Mouse (Mus musculus) adrenal gland, adult 8-10 months (tissue): ENCODE measurements at regions not wholly inside any gene's neighbourhood (a gene's known extent, or its start where the extent isn't known, plus 50 kb on each side); places are given as distances from the start of the nearest gene placed in this dataset.
"Not testable (repeated sequence)": the region's sequence is repeated elsewhere in the genome, so short reads cannot be mapped to it uniquely, and the experiment has no call there.

Source experiments
- DNase-seq: peaks from one replicate; pipeline ENCODE4 v3.0.0; 2022

DNA sequence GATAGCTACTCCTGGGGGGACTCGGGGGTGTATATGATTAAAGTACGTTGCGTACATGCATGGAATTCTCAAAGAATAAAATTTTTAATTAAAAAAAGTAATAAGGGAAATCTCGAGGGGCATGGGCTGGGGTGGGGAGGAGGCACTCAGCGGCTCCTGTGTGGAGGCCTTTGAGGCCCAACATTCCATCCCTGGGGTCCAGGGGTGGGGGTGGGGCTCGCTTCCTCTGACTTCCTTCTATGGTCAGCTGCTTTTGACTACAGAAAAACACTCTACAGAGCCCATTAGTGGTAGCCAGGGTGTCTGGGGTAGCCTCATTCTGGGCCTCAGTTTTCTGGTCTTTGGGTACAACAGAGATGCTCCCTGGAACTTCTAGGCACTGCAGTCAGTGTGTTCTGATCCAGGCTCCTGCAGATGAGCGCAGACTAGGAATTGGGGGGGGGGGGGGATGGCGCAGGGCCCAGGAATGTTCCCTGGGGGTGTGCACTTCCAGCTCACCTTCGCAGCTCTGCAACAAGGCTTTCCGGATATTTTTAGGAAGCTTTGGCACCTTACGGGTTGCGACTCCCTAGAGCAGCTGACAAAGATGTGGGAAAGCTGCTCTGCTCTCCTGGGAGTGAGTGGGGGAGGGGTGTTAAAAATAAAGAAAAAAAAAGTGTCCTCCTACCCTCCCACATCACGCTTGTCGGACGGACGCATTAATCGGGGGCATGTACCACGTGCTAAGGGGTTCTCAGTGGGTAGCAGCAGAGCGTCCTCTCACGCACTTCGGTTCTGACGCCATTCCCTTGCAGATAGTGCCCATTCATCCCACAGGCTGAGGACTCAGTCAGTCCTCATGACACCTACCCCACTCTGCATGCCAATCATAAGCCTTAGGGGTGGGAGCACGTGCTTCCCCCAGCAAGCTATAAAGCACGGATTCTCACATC, 89.1 kb downstream of the Rhob start:
- no peak for DNase-seq

DNA sequence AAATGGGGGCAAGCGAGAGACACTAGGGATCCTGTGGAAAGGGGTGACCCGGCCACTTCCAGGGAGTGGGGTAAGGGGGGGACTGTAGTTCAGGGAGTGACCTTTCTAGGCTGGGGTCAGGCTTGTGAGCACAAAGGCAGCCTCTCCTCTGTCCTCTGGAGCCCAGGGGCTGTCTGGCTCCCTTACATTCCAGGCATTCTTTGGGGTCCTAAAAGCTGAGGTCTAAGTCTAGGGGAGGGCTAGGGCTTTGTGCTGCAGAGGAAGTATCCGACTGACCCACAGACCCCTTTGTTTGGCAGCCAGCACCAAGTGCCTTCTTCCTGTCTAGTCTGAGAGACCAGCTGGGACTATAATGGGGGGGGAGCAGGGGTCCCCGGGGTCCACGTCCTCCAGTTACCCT, 88.9 kb downstream of the Hs1bp3 start:
- DNase-seq = no peak

DNA sequence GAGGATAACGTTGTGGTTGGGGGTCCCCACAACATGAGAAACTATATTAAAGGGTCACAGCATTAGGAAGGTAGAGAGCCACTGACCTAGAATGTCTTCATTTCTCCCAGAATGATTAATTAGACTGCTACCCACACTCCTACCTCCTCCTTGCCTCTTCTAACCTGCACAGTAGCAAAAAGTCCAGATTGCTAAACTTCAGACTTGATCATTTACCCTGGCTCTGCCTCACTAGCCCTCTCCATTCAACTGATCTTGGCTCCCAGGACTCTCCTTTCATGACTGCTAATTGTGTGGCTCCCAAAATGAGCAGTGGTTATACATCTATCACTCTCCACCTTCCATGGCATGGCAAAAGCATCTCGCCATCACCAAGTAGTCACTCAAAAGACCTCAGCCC, 88.1 kb downstream of the Hs1bp3 start:
- DNase-seq = no peak

DNA sequence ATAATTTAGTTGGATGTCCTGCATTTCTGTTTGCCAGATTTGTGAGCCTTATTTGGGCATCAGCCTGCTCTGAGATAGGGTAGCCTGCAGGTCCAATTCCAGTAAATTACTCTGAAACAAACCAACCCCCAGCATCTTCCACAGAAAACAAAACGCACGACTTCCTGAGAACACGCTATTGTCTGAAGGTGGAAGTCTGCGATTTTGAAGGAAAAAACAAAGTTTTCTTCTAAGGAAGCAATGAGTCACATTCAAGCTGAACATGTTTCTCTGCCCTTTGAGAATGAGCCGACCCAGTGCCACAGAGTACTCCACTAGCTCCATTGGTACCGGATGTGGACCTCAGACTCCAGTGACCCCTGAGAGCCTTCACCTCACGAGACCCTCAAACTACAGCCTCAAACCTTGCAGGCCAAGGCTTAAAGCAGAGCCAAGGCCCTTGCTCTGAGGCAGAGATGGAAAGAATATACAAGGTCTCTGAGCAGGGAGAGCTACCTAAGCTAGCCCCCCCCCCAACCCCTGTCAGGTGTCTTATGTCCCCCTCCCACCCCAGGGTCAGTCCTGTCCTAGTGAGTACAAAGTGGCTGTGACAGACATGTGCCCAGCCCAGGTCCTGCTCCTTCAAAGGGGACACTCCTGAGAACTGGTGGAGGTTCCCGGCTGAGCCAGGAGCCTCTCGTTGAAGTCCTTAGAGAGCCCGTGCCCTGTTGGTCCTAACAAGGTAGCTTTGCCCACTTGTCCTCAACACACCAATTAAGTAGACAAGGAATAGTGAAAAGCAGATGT, 87.3 kb downstream of the Hs1bp3 start:
- no peak for DNase-seq

DNA sequence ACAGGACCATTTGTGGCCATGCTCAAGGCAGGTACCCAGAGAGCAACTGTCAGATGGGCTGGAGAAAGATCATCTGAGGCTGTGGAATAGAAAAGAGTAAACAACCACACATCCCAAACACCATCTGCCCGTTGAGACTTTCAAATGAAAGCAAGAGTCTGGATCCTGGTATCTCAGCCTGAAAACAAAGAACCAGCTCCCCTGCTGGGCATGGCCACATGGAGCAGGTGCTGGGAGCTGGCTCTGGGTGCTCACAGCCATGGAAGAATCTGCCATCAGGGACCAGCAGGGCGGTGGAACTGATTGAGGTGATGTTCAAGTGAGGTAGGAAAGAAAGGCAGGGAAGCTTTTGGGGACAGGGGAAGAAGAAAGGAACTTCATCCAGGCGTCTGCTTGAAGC, 85.6 kb downstream of the Hs1bp3 start:
- DNase-seq = no peak

DNA sequence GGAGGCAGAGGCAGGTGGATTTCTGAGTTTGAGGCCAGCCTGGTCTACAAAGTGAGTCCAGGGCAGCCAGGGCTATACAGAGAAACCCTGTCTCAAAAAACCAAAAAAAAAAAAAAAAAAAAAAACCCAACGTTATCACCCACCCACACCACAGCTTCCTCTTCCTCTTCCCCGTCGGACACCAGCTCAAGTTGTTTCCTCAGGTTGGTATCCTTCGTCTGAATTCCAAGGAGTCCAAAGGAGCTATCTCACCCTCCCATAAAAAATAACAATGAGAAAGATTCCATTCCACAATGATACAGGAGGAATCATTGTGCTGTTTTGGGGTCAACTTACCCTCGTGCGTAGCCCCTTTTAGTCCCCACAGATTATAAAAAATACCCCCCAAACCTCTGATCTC, 83.2 kb downstream of the Hs1bp3 start:
- not testable (repeated sequence) for DNase-seq

DNA sequence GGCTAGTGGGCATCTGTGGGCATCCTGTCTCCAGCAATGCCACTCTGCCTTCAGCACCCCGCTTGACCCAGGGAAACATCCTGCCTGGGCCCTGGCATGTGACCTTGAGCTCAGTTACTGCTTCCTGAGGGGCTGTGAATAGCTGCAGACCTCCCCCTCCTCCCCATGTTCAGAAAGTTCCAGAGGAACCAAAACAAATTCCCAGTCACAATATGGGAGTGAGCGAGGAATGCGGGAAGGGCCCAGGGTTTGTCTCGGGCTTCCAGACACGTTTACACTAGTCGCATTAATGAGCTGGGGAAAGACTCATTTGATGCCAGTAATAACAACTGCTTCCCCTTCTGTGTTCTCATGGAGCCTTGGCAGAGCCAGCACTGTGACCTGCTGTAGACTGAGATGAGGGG, 81.7 kb downstream of the Hs1bp3 start:
- DNase-seq = no peak

DNA sequence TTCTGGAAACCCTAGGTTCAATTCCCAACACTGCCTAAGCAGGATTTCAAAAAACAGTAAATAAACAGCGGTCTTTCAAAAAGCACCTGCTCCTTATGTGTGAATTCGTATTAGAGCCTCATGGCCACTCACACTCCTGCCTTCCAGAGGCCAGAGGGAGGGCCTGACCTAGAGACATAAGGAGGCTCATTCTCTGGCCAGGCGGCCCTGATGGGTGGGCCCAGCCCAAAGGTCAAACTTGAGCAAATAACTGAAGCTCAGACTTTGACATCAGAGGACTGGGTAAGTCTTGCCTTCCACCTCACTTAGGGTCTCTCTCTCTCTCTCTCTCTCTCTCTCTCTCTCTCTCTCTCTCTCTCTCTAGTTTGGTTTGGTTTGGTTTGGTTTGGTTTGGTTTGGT, 80.7 kb downstream of the Hs1bp3 start:
- no peak for DNase-seq
